ENCODE assay signal across 10 mouse cellular contexts in the genomic region with DNA sequence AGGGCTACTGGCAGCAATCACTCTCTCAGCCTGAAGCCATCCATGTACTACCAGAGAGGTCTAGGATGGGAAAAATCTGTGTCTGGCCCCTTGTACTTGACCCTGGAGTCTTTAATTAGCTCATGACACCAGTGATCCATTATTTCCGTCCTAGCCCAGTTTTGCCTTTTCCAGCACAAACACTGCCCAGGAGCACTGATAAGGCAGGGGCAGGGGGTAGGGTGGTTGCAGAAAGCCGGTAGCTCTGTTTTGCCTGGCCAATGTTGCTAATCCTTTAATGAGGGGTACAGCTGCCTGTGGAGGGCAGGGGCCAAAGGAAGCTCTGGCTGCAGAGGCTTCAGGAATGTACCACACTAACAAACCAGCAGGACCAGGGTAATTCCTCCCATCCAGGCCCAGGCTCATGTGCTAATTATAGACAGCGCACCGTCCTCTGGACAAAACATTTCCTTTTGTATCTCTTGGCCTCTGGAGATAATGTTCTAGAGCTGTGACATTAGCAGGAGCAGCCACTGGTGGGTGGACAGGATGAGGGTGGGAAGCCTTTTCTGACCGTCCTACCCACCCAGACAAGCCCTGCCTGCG.
DNase-seq lines count a peak whose midpoint lies in the region; ATAC-seq and TF ChIP-seq lines count a peak whose summit lies in the region.
"Had no signal": no experiment of that assay in that cellular context is flagged by ENCODE, and none has a peak within 500 bp of the region (broad histone marks: within the 10 kb centered on the region; RNA-seq: fewer than 3 reads in every experiment).

No protein-coding gene starts in this region.

- peaks cover 55% of the 10 kb centered on the region for H3K4me1 ChIP-seq in heart, embryonic 13.5 days
- H3K4me1 ChIP-seq in midbrain, embryonic 15.5 days, result peaks cover 8% of the 10 kb centered on the region
- peaks cover 4% of the 10 kb centered on the region; the same call in 1 of the 2 replicates for H3K4me1 ChIP-seq in hindbrain, postnatal 0 days (ENCODE audit: insufficient read depth, low read length)

- TF ChIP-seq CTCF in gastrocnemius, adult 2 months (IDR thresholded peaks at IDR 0.05), result no peak
- TF ChIP-seq CTCF in hindbrain, postnatal 0 days (IDR thresholded peaks at IDR 0.05; ENCODE audit: low read depth), result no peak

- no peaks in the 10 kb centered on the region for H3K36me3 ChIP-seq in heart, embryonic 13.5 days
- no peaks in the 10 kb centered on the region for H3K36me3 ChIP-seq in midbrain, embryonic 15.5 days (replicated peaks)
- H3K36me3 ChIP-seq in hindbrain, postnatal 0 days (ENCODE audit: insufficient read depth, low read length), result no peaks in the 10 kb centered on the region
- H3K36me3 ChIP-seq: hindbrain, embryonic 12.5 days; stomach, embryonic 15.5 days had no signal

- WGBS in heart, embryonic 13.5 days, result 13% methylated on average over 6 of the region's 6 CpGs
- 55% methylated on average over 6 of the region's 6 CpGs for WGBS in midbrain, embryonic 15.5 days
- 65% methylated on average over 6 of the region's 6 CpGs for WGBS in hindbrain, postnatal 0 days

- H3K9ac ChIP-seq in heart, embryonic 13.5 days, result no peak overlapping the region
- no peak overlapping the region for H3K9ac ChIP-seq in midbrain, embryonic 15.5 days
- no peak overlapping the region for H3K9ac ChIP-seq in hindbrain, postnatal 0 days (replicated peaks; ENCODE audit: low read length)
- H3K9ac ChIP-seq: hindbrain, embryonic 12.5 days; stomach, embryonic 15.5 days had no signal

- peak overlapping the region; percentile 48 for H3K27ac ChIP-seq in gastrocnemius, adult 2 months
- H3K27ac ChIP-seq in heart, embryonic 13.5 days (replicated peaks), result peak overlapping the region; percentile 59
- no peak overlapping the region for H3K27ac ChIP-seq in midbrain, embryonic 15.5 days
- H3K27ac ChIP-seq in hindbrain, postnatal 0 days, result no peak overlapping the region
- H3K27ac ChIP-seq: hindbrain, embryonic 12.5 days; stomach, embryonic 15.5 days had no signal

- intact Hi-C loops in gastrocnemius, adult 2 months (cut with DNase I), result no loop called here

- no peak for DNase-seq in gastrocnemius, adult 2 months
- no peak for DNase-seq in gastrocnemius, postnatal 10 days
- DNase-seq in kidney, postnatal 10 days, result peak; percentile 56
- peak; percentile 26 for DNase-seq in lung, postnatal 14 days
- DNase-seq in right cerebral cortex, adult 18-20 months, result no peak
- DNase-seq in hindbrain, postnatal 0 days (ENCODE audit: low spot score), result no peak

- peak overlapping the region; percentile 7; the same call in 1 of the 2 replicates for H3K4me2 ChIP-seq in heart, embryonic 13.5 days
- no peak overlapping the region for H3K4me2 ChIP-seq in midbrain, embryonic 15.5 days
- H3K4me2 ChIP-seq in hindbrain, postnatal 0 days (ENCODE audit: low read depth, low read length), result no peak overlapping the region
- H3K4me2 ChIP-seq: hindbrain, embryonic 12.5 days; stomach, embryonic 15.5 days had no signal

- no peaks in the 10 kb centered on the region for H3K9me3 ChIP-seq in heart, embryonic 13.5 days
- H3K9me3 ChIP-seq in midbrain, embryonic 15.5 days, result no peaks in the 10 kb centered on the region
- no peaks in the 10 kb centered on the region for H3K9me3 ChIP-seq in hindbrain, postnatal 0 days (ENCODE audit: low read length)
- H3K9me3 ChIP-seq: hindbrain, embryonic 12.5 days; stomach, embryonic 15.5 days had no signal

- no peak overlapping the region for H3K4me3 ChIP-seq in gastrocnemius, adult 2 months
- H3K4me3 ChIP-seq in heart, embryonic 13.5 days, result no peak overlapping the region
- no peak overlapping the region for H3K4me3 ChIP-seq in midbrain, embryonic 15.5 days
- H3K4me3 ChIP-seq in hindbrain, postnatal 0 days (ENCODE audit: low read length), result no peak overlapping the region
- H3K4me3 ChIP-seq: hindbrain, embryonic 12.5 days; stomach, embryonic 15.5 days had no signal

- H3K27me3 ChIP-seq in heart, embryonic 13.5 days (replicated peaks), result peaks cover 21% of the 10 kb centered on the region; the same call in 1 of the 2 replicates
- H3K27me3 ChIP-seq in midbrain, embryonic 15.5 days (replicated peaks), result no peaks in the 10 kb centered on the region
- H3K27me3 ChIP-seq in hindbrain, postnatal 0 days (ENCODE audit: insufficient read depth, low read length), result no peaks in the 10 kb centered on the region
- H3K27me3 ChIP-seq: hindbrain, embryonic 12.5 days had no signal

- no peak; the same call in 1 of the 2 replicates for ATAC-seq in heart, embryonic 13.5 days (ENCODE audit: extremely low read depth, insufficient number of reproducible peaks, low FRiP score, low TSS enrichment)
- ATAC-seq in midbrain, embryonic 15.5 days (replicated peaks), result no peak
- no peak for ATAC-seq in hindbrain, postnatal 0 days

Comparison
In these comparisons a context has a peak if more than half of its experiments do, and no peak if none do; other contexts are left out.
1. DNase-seq: peak in kidney, postnatal 10 days (single experiment) and lung, postnatal 14 days (single experiment); none in gastrocnemius, adult 2 months (single experiment), gastrocnemius, postnatal 10 days (single experiment), right cerebral cortex, adult 18-20 months (single experiment) and hindbrain, postnatal 0 days (single experiment).
2. H3K27ac ChIP-seq: peak in gastrocnemius, adult 2 months (single experiment) and heart, embryonic 13.5 days (single experiment); none in midbrain, embryonic 15.5 days (single experiment) and hindbrain, postnatal 0 days (single experiment).